Mouse (Mus musculus): ENCODE data around the gene Gm5136. TPM values are rescaled to one million over a fixed set of nuclear protein-coding genes. Genes with fewer than 3 reads are reported as not detected.

Gene Gm5136
- polyA plus RNA-seq (2012; rRNA removed) = not detected in 2 replicates

DNA sequence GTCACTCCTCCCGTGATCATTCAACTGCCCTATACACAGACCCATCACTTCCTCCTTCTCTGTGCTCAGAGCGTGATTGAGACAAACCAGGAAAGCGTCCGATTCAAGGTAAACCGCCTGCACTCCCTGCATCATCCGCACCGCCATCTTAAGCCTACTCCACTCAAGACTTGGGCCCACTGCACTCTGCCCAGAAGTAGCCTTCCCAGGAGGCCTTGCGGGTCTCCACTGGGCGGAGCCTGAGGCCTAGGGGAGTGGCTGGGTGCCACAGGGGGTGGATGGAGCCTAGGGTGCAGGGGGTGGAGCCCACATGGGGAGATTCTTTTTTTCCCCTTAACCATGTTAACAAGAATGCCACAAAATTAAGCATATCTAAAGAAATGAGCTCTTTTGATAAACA is at the start of gene Gm5136:
Gene Gm5136 (minus strand): TSS at position 215 of the 400 bp plus-strand sequence.
- no peak for DNase-seq (ENCODE audit: low read depth, low spot score)
- WGBS = 91% methylated on average over 9 of the region's 9 CpGs

DNA sequence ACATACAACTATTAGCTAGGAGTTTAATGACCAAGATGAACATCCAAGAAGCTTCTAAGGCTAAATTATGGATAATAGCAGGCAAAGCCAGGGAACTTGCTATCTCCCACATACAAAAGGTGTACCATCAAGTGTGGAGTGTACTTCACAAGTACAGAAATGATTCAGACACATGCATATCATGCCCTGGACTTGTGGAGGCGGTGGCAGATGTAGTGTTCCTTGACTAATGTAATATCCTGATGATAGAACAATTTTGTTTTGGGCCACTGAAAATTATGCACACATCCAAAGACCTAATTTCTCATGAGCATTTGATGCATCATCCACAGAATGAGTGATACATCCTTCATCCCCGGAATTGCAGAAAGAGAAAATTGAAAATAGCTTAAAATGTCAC is 43.8 kb upstream of the Gm5136 start:
- no peak for DNase-seq (ENCODE audit: low read depth, low spot score)

DNA sequence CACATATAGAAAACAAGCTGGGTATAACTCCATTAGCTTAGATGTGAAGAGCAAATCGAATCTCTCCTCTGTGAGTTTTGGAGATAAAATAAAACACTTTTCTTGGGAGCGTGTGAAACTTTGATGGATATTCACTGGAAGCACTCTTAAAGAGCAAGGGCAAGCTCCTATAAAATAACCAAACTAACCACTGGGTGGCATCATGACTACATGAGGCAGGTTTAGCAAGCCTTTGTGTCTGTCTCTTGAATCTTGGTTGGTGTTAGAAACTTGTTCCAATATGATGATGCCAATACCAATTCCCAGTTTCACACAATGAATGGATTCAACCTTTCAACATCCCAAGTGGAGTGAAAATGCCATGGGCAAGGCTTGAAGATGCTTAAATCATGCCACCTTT is 34.0 kb upstream of the Gm5136 start:
- no peak for DNase-seq (ENCODE audit: low read depth, low spot score)
- WGBS = 58% methylated on average over 2 of the region's 2 CpGs

More for the DNA sequence above, 43.8 kb upstream of the Gm5136 start:
- 63% methylated on average over 2 of the region's 2 CpGs for WGBS

DNA sequence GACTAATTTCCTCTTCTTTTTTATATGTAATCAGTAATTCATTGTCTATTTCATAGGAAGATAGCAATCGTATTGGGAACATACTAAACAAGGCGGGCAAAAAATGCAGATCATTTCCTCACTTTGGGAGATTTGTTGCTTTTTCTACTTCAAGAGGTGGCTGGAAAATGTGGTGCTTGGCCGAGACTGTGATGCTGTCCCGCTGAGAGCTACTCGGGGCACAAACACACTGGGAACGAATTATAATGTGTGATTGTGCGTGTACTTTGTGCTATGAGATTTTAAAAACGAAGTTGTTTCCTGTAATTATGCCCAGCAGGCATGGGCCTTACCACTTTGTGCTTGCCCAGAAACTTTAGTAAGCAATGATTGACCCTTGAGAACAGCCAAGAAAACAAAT is 29.0 kb upstream of the Gm5136 start:
- DNase-seq (ENCODE audit: low read depth, low spot score) = no peak
- 78% methylated on average over 8 of the region's 8 CpGs for WGBS

DNA sequence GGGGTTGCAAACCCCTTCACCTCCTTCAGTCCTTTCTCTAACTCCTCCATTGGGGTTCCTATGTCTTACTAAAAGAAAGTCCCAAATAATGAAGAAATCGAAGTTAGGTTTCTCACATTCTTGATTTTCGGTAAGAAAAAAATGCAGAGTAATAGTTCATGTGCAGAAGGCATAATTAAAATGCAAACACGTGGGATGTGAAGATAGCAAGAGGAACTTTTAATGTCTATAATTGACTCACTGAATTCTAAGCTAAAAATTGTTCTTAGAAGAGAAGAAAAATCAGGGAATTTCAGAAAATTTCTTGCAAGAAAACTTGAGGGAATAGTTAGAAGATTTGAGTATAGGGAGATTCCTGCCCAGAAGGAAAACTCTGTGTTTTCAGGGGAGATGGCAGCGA is 26.4 kb upstream of the Gm5136 start:
- no peak for DNase-seq (ENCODE audit: low read depth, low spot score)
- 77% methylated on average over 4 of the region's 4 CpGs for WGBS

DNA sequence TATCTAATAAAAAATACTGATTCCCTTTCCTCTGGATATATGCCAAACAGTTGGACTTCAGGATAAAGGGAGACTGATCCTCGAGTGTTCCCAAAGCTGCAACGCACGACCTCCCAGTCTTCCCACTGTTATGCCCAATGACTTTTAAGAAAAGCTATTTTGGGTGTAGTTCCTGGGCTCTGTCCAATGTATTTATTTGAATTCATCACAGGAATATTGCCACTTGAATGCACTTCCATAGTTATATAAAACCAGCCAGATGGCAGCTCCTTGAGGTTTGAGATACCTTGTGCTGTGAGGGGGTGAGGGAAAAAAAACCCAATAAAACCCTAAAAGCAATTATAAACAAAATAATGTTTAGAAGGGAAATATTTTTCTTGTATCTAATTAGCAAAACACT is 24.9 kb upstream of the Gm5136 start:
- WGBS = 66% methylated on average over 3 of the region's 3 CpGs
- no peak for DNase-seq (ENCODE audit: low read depth, low spot score)

DNA sequence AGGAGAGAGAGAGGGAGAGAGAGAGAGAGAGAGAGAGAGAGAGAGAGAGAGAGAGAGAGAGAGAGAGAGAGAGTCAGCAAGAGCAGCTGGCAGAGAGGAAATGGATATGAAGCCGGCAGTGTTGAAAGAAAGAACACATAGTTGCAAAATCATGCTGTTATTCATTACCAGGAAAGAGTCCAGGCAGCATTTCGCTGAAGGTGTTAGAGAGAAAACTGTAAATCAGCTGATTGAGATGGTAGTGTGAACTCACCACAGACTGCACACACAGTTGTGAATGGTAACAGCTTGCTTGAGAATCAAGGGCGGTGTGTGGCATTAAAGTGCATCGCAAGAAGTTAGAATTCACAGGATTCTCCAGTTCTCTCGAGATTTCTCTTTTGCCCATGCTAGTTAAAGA is 10.6 kb upstream of the Gm5136 start:
- DNase-seq (ENCODE audit: low read depth, low spot score) = no peak
- 54% methylated on average over 5 of the region's 5 CpGs for WGBS

DNA sequence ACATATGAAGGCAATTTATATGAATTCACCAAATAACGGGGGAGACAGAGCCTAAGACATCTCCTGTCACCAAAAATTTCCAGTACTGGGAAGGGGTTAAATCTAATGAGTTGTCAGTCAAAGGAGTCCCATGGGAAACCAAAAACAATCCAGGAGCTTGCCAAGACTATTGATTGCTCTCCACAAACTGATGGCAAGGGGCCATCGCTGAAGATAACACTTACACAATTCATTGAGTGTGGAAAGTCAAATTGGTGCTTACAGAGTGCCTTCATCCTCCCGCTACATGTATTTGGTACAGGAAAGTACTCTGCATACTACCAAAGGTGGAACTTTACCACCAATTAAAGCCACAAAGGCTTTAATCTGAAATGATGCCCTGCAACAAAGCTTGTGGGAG is 5.7 kb upstream of the Gm5136 start:
- DNase-seq (ENCODE audit: low read depth, low spot score) = no peak
- WGBS = 83% methylated on average over 3 of the region's 3 CpGs

DNA sequence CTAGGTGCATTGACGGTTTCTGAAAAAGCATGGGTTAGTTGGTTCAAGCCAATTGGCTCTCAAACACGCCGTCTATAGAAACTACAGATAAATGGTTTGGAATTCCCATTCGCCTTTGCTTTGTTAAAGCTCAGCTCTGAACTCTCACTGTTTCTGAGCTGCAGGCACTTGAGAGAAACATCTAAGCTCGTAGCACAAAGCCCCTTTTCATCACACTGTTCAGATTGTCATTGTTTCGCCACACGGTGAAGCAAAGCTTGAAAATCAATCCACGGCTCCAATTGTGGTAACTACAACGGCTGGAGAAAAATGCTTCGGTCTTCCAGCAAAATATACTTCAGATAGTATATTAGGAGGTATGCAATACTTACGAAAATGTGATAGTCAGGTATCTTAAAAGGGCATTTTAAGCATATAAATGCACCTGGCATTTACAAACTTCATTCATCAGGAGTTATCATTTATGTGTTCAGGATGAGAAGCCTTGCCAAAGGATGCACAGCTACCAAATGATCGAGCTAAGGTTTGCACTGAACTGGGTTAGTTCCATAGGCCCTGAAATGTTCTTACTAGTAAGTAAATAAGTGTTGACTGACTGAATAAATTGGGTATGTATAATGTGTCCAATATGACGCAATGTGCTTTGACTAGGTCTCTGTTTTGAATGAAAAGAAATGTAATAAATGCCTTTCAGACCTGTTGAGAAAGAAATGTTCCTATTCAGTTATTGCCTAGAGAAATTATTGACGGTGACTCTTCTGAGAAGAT is 1.6 kb upstream of the Gm5136 start:
- no peak for DNase-seq (ENCODE audit: low read depth, low spot score)
- WGBS = 85% methylated on average over 14 of the region's 14 CpGs

DNA sequence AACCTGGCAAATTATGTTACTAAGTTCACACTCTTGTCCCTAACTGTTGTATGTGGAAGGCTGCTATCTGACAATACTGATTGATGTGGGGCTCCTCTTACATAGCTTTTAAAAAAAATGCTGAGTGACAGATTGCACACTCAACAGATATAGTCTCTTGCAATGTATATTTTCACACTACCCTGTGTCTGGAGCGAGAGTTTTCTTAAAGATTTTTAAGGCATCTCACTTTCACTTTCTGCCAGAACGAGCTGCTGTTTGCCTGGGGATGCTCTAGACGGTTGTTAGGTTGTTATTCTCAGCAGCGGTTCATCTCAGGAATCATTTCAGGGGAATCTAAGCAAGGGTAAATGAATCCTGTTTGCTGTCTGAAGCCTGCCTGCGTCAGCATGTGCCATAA is 2.9 kb downstream of the Gm5136 start:
- DNase-seq (ENCODE audit: low read depth, low spot score) = no peak
- 26% methylated on average over 5 of the region's 5 CpGs for WGBS

DNA sequence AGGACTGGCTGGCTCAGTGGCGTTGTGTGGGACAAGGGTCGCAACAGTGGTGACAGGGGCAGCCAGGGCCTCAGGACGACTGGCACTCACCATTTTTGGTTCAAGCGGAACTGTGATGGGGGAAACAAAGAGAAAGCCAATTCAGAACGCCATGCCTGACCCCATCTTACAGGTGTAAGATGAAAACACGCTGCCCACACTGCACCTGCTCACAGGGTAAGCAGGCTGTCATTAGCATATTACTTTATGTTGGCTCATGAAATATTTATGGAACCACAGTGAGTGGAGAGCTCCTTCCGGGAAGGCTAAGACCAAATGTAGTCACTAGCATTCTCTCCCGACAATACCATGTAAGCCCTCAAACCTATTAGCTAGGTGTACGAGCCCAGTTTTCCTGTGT is 9.0 kb downstream of the Gm5136 start:
- 75% methylated on average over 9 of the region's 9 CpGs for WGBS
- DNase-seq (ENCODE audit: low read depth, low spot score) = no peak

DNA sequence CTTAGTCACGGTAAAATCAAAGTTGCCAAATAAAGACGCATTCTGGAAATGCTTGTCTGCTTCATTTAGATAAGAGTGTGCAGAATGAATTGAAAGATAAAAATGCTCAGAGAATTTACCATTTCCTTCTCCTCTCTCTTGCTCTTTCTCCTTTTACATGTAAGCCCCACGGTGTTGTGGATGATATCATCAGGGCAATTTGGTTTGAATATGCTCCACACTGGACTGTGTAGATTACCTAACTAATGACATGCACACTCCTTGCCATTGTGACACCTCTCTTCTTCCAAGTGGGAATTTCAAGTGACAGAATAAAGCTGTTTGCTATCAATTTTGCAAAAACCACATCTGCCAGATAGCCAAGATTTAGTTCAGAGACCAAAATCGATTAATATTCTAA is 13.3 kb downstream of the Gm5136 start:
- no peak for DNase-seq (ENCODE audit: low read depth, low spot score)
- 79% methylated on average over 4 of the region's 4 CpGs for WGBS

DNA sequence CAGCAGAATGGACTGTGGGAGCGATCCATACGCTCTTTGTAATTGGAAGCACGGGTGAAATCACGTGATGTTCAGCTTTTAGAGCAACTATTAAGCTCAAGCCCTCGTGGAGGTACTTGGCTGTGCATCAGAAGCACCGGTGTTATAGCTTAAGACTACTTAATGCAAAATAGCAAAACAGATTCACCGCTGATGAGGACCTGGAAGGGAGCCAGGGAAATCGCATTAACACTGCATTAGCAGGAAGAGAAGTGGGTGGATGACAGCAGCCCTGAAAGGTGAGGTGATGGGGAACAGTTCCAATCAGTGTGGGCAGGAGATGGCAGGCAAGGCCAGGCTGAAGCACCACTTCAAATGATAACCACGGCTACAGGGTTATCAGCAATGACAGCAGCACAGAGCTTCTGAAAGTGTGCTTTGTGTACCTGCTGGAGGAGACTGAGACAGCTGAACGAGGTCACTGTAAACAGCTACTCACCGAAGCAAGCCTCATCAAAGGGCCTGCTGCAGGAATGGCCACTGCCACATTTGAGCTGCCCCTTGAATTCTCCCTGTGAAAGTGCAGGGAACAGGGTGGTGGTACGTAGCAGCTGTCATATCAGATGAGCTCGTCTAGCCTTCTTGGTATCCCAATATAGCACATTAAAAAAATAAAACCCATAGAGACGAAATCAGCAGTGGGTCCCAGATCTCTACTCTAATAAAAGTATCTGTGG is 20.1 kb downstream of the Gm5136 start:
- DNase-seq (ENCODE audit: low read depth, low spot score) = no peak
- WGBS = 50% methylated on average over 14 of the region's 14 CpGs

DNA sequence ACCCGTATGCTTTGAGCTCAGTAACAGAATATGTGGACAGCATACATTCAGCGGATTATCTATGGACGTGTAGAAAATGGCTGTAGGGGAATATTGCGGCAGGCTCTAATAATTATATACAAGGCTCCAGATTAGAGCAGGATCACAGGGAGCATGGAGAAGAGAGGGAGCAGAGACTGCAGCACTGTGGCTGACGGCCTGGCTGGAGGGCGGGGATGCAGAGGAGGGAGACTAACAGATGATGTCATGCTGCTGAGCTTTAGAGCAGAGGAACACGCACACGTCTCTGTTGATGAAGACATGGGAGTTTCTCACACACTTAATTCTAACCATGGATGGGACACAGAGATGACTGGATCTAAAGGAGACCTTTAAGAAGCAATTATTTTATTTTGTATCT is 22.9 kb downstream of the Gm5136 start:
- no peak for DNase-seq (ENCODE audit: low read depth, low spot score)
- 75% methylated on average over 8 of the region's 8 CpGs for WGBS

DNA sequence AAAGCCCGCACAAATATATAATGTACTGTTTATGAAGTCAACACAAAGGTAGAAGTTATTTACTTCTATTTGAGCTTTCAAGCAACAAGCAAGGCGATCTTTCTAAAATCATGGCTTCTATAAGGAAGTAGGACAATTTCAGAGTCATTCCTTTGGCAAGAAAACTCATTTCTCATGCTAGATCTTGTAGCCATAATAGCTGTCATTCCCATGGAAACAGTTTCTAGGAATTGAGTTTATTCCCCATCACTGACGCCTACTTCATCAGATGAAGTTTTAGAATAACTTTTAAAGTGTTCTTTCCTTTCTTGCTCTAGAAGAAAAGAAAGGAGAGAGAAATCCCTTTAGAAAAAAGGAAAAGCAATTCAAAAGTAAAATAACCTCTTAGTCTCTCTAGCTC is 31.0 kb downstream of the Gm5136 start:
- no peak for DNase-seq (ENCODE audit: low read depth, low spot score)
- 79% methylated on average over 3 of the region's 3 CpGs for WGBS

DNA sequence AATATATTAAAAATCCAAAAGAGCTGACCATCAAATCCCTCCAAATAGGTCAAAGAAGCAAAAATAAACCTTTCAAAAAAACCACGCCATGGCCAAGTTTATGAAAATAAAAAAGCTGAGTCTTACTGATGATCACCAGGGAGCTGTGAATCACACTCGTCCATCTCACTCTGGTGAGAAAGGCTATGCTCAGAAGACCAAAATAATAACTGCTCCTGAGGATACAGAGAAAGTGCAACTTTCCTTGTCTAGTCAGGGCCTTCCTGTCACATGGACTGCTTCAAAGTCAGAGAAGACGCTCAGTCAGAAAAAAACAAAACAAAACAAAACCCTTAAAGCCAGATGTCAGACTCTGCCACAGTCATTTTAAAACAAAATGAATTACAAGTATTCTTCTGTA is 39.7 kb downstream of the Gm5136 start:
- WGBS = 66% methylated on average over 3 of the region's 3 CpGs
- DNase-seq (ENCODE audit: low read depth, low spot score) = no peak

DNA sequence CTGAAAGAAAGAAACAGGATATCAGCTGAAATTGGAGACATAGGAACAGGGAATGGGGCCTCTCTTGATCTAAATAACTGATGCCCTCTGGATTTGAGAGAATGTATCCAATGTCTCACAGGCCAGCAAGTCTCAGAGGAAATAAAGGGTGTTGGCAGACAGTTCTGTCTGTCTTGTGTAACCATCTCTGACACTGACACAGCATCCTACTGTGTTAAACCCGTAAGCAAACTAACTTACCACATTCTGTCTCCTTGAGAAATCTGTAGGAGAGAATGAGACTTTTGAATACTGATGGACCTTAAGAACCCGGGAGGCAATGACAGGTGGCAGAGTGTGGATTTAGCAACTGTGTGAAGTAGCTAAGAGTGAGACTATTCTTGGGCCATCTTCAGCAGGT is 41.7 kb downstream of the Gm5136 start:
- 75% methylated on average over 2 of the region's 2 CpGs for WGBS
- no peak for DNase-seq (ENCODE audit: low read depth, low spot score)

DNA sequence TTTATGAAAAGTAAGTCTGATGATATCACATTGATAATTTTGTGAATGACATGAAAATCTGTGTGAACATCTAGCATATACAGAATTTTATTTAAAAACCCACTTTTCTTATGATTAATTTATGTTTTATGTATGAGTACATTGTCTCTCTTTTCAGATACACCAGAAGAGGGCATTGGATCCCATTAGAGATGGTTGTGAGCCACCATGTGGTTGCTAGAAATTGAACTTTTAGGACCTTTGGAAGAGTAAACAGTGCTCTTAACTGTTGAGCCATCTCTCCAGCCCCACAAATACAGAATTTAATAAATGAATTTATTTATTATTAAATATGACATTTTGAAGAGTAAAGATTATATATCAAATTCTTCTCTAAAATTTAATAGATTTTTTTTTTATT is 42.3 kb downstream of the Gm5136 start:
- DNase-seq (ENCODE audit: low read depth, low spot score) = no peak

DNA sequence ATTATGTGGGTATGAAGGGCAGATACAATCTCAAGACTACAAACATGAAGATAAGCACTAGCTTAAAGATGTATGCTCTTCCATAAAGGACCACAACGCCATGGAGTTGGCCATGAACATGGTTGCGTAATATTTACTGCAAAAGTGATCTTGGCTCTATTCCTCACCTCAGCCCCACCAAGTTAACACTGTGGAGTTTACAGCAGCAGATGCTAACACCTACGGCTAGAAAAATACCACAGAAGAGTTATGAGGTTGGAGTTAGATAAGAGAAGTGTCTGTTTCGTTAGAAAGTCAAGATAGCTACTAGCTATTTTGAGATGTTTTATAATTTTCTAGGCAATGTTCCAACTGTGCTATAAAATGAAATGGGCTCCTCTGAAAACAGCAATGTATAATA is 43.1 kb downstream of the Gm5136 start:
- no peak for DNase-seq (ENCODE audit: low read depth, low spot score)
- 42% methylated on average over 4 of the region's 4 CpGs for WGBS

DNA sequence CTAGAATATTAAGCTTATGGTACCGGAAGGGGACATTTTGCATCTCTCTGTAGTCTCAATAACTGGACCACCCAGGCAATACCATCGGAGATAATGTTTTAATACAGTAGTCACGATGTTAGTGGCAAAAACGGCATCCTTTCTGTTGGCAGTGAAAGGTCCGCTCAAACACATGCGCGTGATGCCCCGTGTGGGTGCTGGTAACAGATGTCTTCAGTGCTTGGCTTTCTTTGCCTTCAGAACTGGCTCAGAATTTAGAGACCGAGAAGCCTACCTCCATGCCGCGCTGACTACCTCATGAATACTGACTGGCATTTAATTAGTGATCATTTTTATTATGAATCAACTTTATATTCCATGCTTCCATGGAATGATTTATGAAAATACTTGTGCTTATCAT is 44.9 kb downstream of the Gm5136 start:
- 92% methylated on average over 11 of the region's 11 CpGs for WGBS
- DNase-seq (ENCODE audit: low read depth, low spot score) = no peak

DNA sequence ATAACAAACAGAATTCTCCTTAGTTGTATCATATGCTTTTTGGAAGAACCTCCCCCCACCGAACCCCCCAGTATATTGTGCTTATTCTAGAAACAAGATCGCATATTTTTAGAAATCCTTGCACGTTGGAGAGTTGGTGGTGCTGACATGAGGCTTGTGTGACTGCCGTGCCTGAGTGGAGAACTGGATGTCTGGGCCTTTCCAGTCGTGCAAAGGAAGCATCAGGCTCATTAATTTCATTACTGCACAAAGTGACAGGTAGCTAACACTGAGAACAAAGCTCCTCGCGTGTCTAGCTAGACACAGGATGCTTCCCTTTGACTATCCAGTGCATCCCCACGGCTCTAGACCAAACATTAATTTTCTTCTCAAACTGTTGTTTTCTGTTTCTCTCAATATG is 47.1 kb downstream of the Gm5136 start:
- 68% methylated on average over 8 of the region's 8 CpGs for WGBS
- DNase-seq (ENCODE audit: low read depth, low spot score) = no peak
